Mouse (Mus musculus): ENCODE results near the gene Tpte. TPM values are rescaled to one million over a fixed set of nuclear protein-coding genes. Genes with fewer than 3 reads are reported as not detected.
A peak's percentile ranks its signal among the peaks of the same experiment; 100 is the strongest.

Gene Tpte
- polyA plus RNA-seq, 1 experiment from 2014 or later, result not detected

DNA sequence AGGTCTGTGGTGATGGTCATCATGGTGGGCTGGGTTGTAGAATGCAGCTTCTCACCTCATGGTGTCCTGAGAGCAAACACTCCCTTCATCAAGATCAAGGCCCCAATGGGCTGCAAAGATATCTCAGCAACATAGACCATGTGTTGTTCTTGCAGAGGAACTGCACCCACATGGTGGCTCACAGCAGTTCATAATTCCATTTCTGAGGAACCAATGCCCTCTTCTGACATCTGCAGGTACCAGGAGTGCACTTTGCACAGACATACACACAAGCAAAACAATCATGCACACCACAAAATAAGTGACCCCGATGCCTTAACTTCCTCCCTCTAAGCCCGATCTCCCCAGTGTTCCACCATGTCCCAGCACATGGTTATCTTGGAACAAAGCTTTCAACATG is 120.0 kb downstream of the Tpte start:
- Histone ChIP-seq H3K27me3 (ENCODE audit: control insufficient read depth, insufficient read depth, low read depth, low read length) (no peaks in the 10 kb centered on the region), H3K4me1 (ENCODE audit: control insufficient read depth, low read depth, low read length) (peaks cover 4% of the 10 kb centered on the region), H3K27ac (ENCODE audit: low read length) (no peak overlapping the region), H3K36me3 (ENCODE audit: control insufficient read depth, insufficient read depth) (no peaks in the 10 kb centered on the region), H3K9ac (ENCODE audit: low read depth, low read length) (no peak overlapping the region), H3K4me3 (ENCODE audit: low read depth, low read length) (no peak overlapping the region), H3K4me2 (ENCODE audit: low read depth, low read length) (no peak overlapping the region), H3K9me3 (replicated peaks; ENCODE audit: control insufficient read depth, low read length) (no peaks in the 10 kb centered on the region)
- ATAC-seq (ENCODE audit: low read depth), result no peak
- 59% methylated on average over 2 of the region's 2 CpGs for WGBS (ENCODE audit: insufficient replicate concordance)

DNA sequence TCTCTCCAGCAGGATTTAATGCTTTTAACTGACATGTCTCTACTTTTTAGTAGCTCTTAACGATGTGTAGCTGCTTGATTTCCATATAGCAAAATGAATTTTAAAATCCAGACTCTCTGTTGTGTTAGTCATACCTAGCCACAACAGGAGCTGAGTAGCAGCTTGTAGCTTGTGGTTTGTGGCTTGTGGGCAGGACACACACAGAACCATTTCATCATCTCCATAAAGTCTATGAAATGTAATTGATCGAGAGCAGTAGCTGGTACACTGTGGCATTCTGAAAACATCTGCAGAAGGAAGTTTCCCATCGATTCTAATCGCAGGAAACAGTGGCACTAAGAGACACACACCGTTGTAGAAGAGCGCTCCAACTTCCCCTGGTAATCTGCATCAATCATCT is 122.5 kb downstream of the Tpte start:
- ATAC-seq (ENCODE audit: low read depth), result no peak
- H3K36me3 ChIP-seq (ENCODE audit: control insufficient read depth, insufficient read depth), result no peaks in the 10 kb centered on the region
- no peaks in the 10 kb centered on the region for H3K9me3 ChIP-seq (replicated peaks; ENCODE audit: control insufficient read depth, low read length)
- H3K9ac ChIP-seq (ENCODE audit: low read depth, low read length), result no peak overlapping the region
- no peaks in the 10 kb centered on the region for H3K27me3 ChIP-seq (ENCODE audit: control insufficient read depth, insufficient read depth, low read depth, low read length)
- no peak overlapping the region for H3K4me2 ChIP-seq (ENCODE audit: low read depth, low read length)
- no peaks in the 10 kb centered on the region for H3K4me1 ChIP-seq (ENCODE audit: control insufficient read depth, low read depth, low read length)
- H3K4me3 ChIP-seq (ENCODE audit: low read depth, low read length), result no peak overlapping the region
- no peak overlapping the region for H3K27ac ChIP-seq (ENCODE audit: low read length)
- WGBS (ENCODE audit: insufficient replicate concordance), result 20% methylated on average over 6 of the region's 6 CpGs

DNA sequence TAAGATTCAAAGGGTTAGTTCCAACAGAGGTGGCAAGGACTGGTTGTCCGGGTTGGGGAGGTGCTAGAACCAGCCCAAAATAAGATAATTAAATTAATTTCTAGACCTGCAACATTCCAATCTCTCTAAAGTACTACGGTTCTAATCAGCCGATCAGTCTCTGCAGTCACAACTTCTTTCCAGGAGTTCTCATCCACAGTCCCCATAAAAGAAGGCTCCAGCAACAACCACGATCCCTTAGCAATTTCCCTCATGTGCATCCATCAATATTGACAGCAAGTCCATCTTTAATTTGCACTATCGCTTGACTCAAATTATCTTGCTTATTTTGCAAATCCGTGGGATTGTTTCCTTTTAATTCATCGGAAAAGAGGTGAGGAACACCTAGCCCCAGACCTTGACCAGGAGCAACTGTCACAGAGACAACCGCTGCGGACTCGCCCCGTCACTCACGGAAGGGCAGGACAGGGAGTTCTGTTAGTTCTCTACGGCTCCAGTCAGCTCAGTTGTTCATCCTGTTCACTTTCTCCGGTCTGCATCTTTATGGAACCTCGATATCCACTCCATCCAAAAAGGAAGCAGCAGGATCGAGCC is 127.5 kb downstream of the Tpte start:
- Histone ChIP-seq H3K4me2 (ENCODE audit: low read depth, low read length) (peak overlapping the region; percentile 78), H3K27ac (ENCODE audit: low read length) (peak overlapping the region; percentile 21; the same call in 1 of the 2 replicates), H3K9me3 (replicated peaks; ENCODE audit: control insufficient read depth, low read length) (no peaks in the 10 kb centered on the region), H3K27me3 (ENCODE audit: control insufficient read depth, insufficient read depth, low read depth, low read length) (no peaks in the 10 kb centered on the region), H3K36me3 (ENCODE audit: control insufficient read depth, insufficient read depth) (peaks cover under 1% of the 10 kb centered on the region; the same call in 1 of the 2 replicates), H3K9ac (ENCODE audit: low read depth, low read length) (peak overlapping the region; percentile 88), H3K4me3 (ENCODE audit: low read depth, low read length) (peak overlapping the region; percentile 87), H3K4me1 (ENCODE audit: control insufficient read depth, low read depth, low read length) (peaks cover 11% of the 10 kb centered on the region)
- 11% methylated on average over 16 of the region's 16 CpGs for WGBS (ENCODE audit: insufficient replicate concordance)
- ATAC-seq (ENCODE audit: low read depth), result peak; percentile 48

DNA sequence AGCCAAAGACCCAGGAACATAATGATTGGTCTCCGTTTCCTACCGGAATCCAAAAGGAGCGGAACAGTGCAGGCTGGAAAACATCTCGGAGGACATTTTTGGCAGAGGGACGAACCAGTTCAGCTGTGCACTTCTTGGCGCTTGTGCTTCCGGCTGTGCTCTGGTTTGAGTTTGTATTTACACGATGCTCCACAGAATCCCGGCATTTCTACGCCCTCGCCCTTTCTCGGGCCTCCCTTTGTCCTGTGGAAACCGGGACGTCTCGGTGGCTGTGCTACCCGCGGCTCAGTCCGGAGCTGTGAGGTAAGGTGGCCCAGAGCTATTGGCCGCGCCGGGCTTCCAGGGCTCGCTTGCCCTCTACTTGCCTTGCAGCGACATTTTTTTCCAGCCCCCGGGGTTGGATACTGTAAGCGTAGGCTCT is 128.1 kb downstream of the Tpte start, which contains the start of gene Mrps31:
TSS of gene Mrps31 (plus strand) at position 80 of the 421 bp plus-strand sequence.
- H3K4me1 ChIP-seq (ENCODE audit: control insufficient read depth, low read depth, low read length), result peaks cover 11% of the 10 kb centered on the region
- peak within 1 kb of the TSS; percentile 78 for H3K4me2 ChIP-seq (ENCODE audit: low read depth, low read length)
- no peaks in the 10 kb centered on the region for H3K9me3 ChIP-seq (replicated peaks; ENCODE audit: control insufficient read depth, low read length)
- under 1% methylated on average over 25 of the region's 25 CpGs for WGBS (ENCODE audit: insufficient replicate concordance)
- H3K4me3 ChIP-seq (ENCODE audit: low read depth, low read length), result peak within 1 kb of the TSS; percentile 87
- H3K9ac ChIP-seq (ENCODE audit: low read depth, low read length), result peak within 1 kb of the TSS; percentile 88
- peak; percentile 89 for ATAC-seq (ENCODE audit: low read depth)
- no peaks in the 10 kb centered on the region for H3K27me3 ChIP-seq (ENCODE audit: control insufficient read depth, insufficient read depth, low read depth, low read length)
- peaks cover 2% of the 10 kb centered on the region; the same call in 1 of the 2 replicates for H3K36me3 ChIP-seq (ENCODE audit: control insufficient read depth, insufficient read depth)
- peak within 1 kb of the TSS; percentile 81 for H3K27ac ChIP-seq (ENCODE audit: low read length)

DNA sequence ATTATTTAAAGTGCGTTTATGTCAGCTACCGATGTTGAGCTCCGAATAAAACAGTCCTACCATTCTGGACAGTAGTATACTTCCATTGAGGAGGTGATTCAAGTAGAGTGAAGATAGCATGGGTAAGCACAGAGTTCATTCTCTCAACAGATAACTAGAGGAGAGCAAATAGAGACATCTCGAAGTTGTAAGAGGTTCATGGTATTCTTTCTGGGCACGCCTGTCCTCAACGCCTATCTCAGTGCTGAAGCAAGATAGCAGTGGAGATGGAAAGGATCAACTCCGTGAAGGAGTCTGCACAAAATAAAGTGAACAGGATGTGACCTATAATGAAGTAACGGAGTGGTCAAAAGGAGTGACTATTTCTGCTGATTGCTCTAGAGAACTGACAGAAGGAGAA is 128.7 kb downstream of the Tpte start:
- H3K27ac ChIP-seq (ENCODE audit: low read length), result peak overlapping the region; percentile 81

More for the DNA sequence above, 128.7 kb downstream of the Tpte start:
- H3K4me2 ChIP-seq (ENCODE audit: low read depth, low read length), result peak overlapping the region; percentile 78
- H3K27me3 ChIP-seq (ENCODE audit: control insufficient read depth, insufficient read depth, low read depth, low read length), result no peaks in the 10 kb centered on the region
- no peaks in the 10 kb centered on the region for H3K9me3 ChIP-seq (replicated peaks; ENCODE audit: control insufficient read depth, low read length)
- peak overlapping the region; percentile 88 for H3K9ac ChIP-seq (ENCODE audit: low read depth, low read length)
- peak overlapping the region; percentile 87 for H3K4me3 ChIP-seq (ENCODE audit: low read depth, low read length)
- ATAC-seq (ENCODE audit: low read depth), result peak; percentile 20; the same call in 1 of the 2 replicates
- 7% methylated on average over 8 of the region's 8 CpGs for WGBS (ENCODE audit: insufficient replicate concordance)
- peaks cover 2% of the 10 kb centered on the region; the same call in 1 of the 2 replicates for H3K36me3 ChIP-seq (ENCODE audit: control insufficient read depth, insufficient read depth)
- H3K4me1 ChIP-seq (ENCODE audit: control insufficient read depth, low read depth, low read length), result peaks cover 11% of the 10 kb centered on the region

Other genes with a start within 250 kb of the Tpte start
- gene Atp7b, start 223.1 kb upstream of the Tpte start, polyA plus RNA-seq (2015; fragmentation: Nextera tagmentation; extraction: Ambion mirVana), result 12.8 and 14.1 TPM in 2 replicates
- 11.0 TPM in 2 replicates for gene Alg11, start 222.7 kb upstream of the Tpte start, polyA plus RNA-seq (2015; fragmentation: Nextera tagmentation; extraction: Ambion mirVana)
- gene Nek5, start 158.4 kb upstream of the Tpte start, polyA plus RNA-seq (2015; fragmentation: Nextera tagmentation; extraction: Ambion mirVana), result 0.06 and 0.15 TPM in 2 replicates
- gene Nek3, start 117.0 kb upstream of the Tpte start, polyA plus RNA-seq (2015; fragmentation: Nextera tagmentation; extraction: Ambion mirVana), result 1.3 and 1.4 TPM in 2 replicates
- gene Ckap2, start 97.6 kb upstream of the Tpte start, polyA plus RNA-seq (2015; fragmentation: Nextera tagmentation; extraction: Ambion mirVana), result 19.9 and 22.1 TPM in 2 replicates
- gene Vps36, start 90.6 kb upstream of the Tpte start, polyA plus RNA-seq (2015; fragmentation: Nextera tagmentation; extraction: Ambion mirVana), result 7.5 and 7.6 TPM in 2 replicates
- gene Thsd1, start 56.1 kb upstream of the Tpte start, polyA plus RNA-seq (2015; fragmentation: Nextera tagmentation; extraction: Ambion mirVana), result 1.8 and 2.1 TPM in 2 replicates
- 26.0 and 27.4 TPM in 2 replicates for gene Slc25a15, start 115.2 kb downstream of the Tpte start, polyA plus RNA-seq (2015; fragmentation: Nextera tagmentation; extraction: Ambion mirVana)
- 25.9 and 26.8 TPM in 2 replicates for gene Mrps31, start 127.9 kb downstream of the Tpte start, polyA plus RNA-seq (2015; fragmentation: Nextera tagmentation; extraction: Ambion mirVana)

Measured in liver, embryonic 16.5 days (tissue).